Mouse (Mus musculus) G1E (cell line): ENCODE measurements around the gene Mtif3. TPM values are rescaled to one million over a fixed set of nuclear protein-coding genes. Genes with fewer than 3 reads are reported as not detected.
A peak's percentile ranks its signal among the peaks of the same experiment; 100 is the strongest.

Source experiments
- ATAC-seq: 2 replicates; pipeline ENCODE4 v1.8.0; 2016; ENCODE audit warnings: mild to moderate bottlenecking; ENCODE audit not compliant: insufficient number of reproducible peaks, poor library complexity, low FRiP score, severe bottlenecking; ENCODE audit errors: extremely low read depth
- DNase-seq: peaks from one replicate; pipeline ENCODE4 v3.0.0; 2012; ENCODE audit warnings: low spot score
- H3K27me3 ChIP-seq: 2 replicates; pipeline ENCODE4 v1.6.1; 2012; ENCODE audit warnings: mild to moderate bottlenecking, low read length, inconsistent platforms; ENCODE audit not compliant: insufficient read depth
- H3K36me3 ChIP-seq: replicated peaks from 2 replicates; pipeline ENCODE3; 2012; ENCODE audit warnings: mild to moderate bottlenecking, inconsistent platforms
- H3K4me1 ChIP-seq: 2 replicates; pipeline ENCODE4 v1.6.1; 2012; ENCODE audit warnings: low read depth, low read length, inconsistent platforms, mixed read lengths; ENCODE audit not compliant: insufficient read depth
- H3K4me3 ChIP-seq: 2 replicates; pipeline ENCODE4 v1.5.1; 2012; ENCODE audit warnings: low read depth, mild to moderate bottlenecking, inconsistent platforms, low read length, moderate library complexity, mixed read lengths
- H3K9me3 ChIP-seq: replicated peaks from 2 replicates; pipeline ENCODE4 v1.6.1; 2012; ENCODE audit warnings: inconsistent platforms
- CTCF ChIP-seq: IDR thresholded peaks from 2 replicates; pipeline ENCODE4 v1.5.1; 2012; ENCODE audit warnings: low read depth, low read length, inconsistent platforms, mixed read lengths
- TAL1 ChIP-seq: conservative IDR thresholded peaks from 2 replicates; pipeline ENCODE4 v1.6.1; 2012; ENCODE audit warnings: low read depth, low read length, inconsistent platforms, mixed read lengths
- polyA plus RNA-seq: library from polyadenylated mRNA; stranded (reverse); fragments of >175 nt; gene quantifications from 2 replicates; pipeline ENCODE4 v1.2.3, GENCODE M21; 2012
- total RNA-seq, 2 experiments: library from RNA; stranded (forward) in 1 of 2; stranded (reverse) in 1 of 2; fragments of 200-1000 nt in 1 of 2; fragments of >200 nt in 1 of 2; fragmentation: Nextera tagmentation in 1 of 2; gene quantifications; 2 replicates each; pipeline ENCODE4 v1.2.3; 2014 to 2017

Mtif3 gene
- total and polyA plus RNA-seq, 3 experiments = 7.6 to 28.9 (median 14.4) TPM

- ATAC-seq (peak; percentile 69), DNase-seq (peak; percentile 64)
- no peak overlapping the region for H3K4me3 ChIP-seq
- peaks cover 10% of the 10 kb centered on the region; the same call in 1 of the 2 replicates for H3K27me3 ChIP-seq
- H3K4me1 ChIP-seq = peaks cover 25% of the 10 kb centered on the region
- H3K36me3 ChIP-seq = no peaks in the 10 kb centered on the region
- no peak for TF ChIP-seq TAL1
- TF ChIP-seq CTCF = peak; percentile 60
- no peaks in the 10 kb centered on the region for H3K9me3 ChIP-seq
These were observed 59.2 kb downstream of the Mtif3 start for GRCm38 (mm10) chr5:146904404-146904803.

Other genes starting within 250 kb of the Mtif3 start
- 24.1 and 28.8 TPM in 2 replicates for gene Usp12, start 168.8 kb downstream of the Mtif3 start, total RNA-seq (2014; fragmentation: Nextera tagmentation)
- gene Usp12, start 168.8 kb downstream of the Mtif3 start, total RNA-seq (2017) = 24.0 and 27.7 TPM in 2 replicates
- gene Usp12, start 168.8 kb downstream of the Mtif3 start, polyA plus RNA-seq = 6.7 and 9.1 TPM in 2 replicates
- 2,344 and 2,765 TPM in 2 replicates for gene Rpl21, start 130.9 kb downstream of the Mtif3 start, total RNA-seq (2014; fragmentation: Nextera tagmentation)
- 1,460 and 1,729 TPM in 2 replicates for gene Rpl21, start 130.9 kb downstream of the Mtif3 start, total RNA-seq (2017)
- gene Rpl21, start 130.9 kb downstream of the Mtif3 start, polyA plus RNA-seq = 302 and 388 TPM in 2 replicates
- gene Rasl11a, start 118.7 kb downstream of the Mtif3 start, total RNA-seq (2014; fragmentation: Nextera tagmentation) = 19.7 and 24.1 TPM in 2 replicates
- 126 and 139 TPM in 2 replicates for gene Rasl11a, start 118.7 kb downstream of the Mtif3 start, total RNA-seq (2017)
- gene Rasl11a, start 118.7 kb downstream of the Mtif3 start, polyA plus RNA-seq = 86.7 and 87.5 TPM in 2 replicates
- 172 and 200 TPM in 2 replicates for gene Gtf3a, start 15.1 kb downstream of the Mtif3 start, total RNA-seq (2014; fragmentation: Nextera tagmentation)
- gene Gtf3a, start 15.1 kb downstream of the Mtif3 start, total RNA-seq (2017) = 193 and 222 TPM in 2 replicates
- 214 and 270 TPM in 2 replicates for gene Gtf3a, start 15.1 kb downstream of the Mtif3 start, polyA plus RNA-seq
- 28.4 and 34.4 TPM in 2 replicates for gene Lnx2, start 112.8 kb upstream of the Mtif3 start, total RNA-seq (2014; fragmentation: Nextera tagmentation)
- 13.1 TPM in 2 replicates for gene Lnx2, start 112.8 kb upstream of the Mtif3 start, total RNA-seq (2017)
- 15.9 and 18.8 TPM in 2 replicates for gene Lnx2, start 112.8 kb upstream of the Mtif3 start, polyA plus RNA-seq
- gene Polr1d, start 113.2 kb upstream of the Mtif3 start, total RNA-seq (2014; fragmentation: Nextera tagmentation) = 107 and 124 TPM in 2 replicates
- gene Polr1d, start 113.2 kb upstream of the Mtif3 start, total RNA-seq (2017) = 186 and 188 TPM in 2 replicates
- 113 and 131 TPM in 2 replicates for gene Polr1d, start 113.2 kb upstream of the Mtif3 start, polyA plus RNA-seq
- not detected in 2 replicates for gene Gsx1, start 224.9 kb upstream of the Mtif3 start, total RNA-seq (2014; fragmentation: Nextera tagmentation)
- 0.12 TPM in 1 of 2 replicates, not detected in the other for gene Gsx1, start 224.9 kb upstream of the Mtif3 start, total RNA-seq (2017)
- not detected in 2 replicates for gene Gsx1, start 224.9 kb upstream of the Mtif3 start, polyA plus RNA-seq